Mouse (Mus musculus): ENCODE data around the gene Hkdc1. TPM values are rescaled to one million over a fixed set of nuclear protein-coding genes. Genes with fewer than 3 reads are reported as not detected.
"Not testable (repeated sequence)": the region's sequence is repeated elsewhere in the genome, so short reads cannot be mapped to it uniquely, and the experiment has no call there.

Gene Hkdc1
- polyA plus RNA-seq (2012; rRNA removed): 0.14 and 0.15 TPM in 2 replicates

- no peak for DNase-seq (ENCODE audit: low spot score)
These were observed at the start of gene Hkdc1 for GRCm38 (mm10) chr10:62422255-62422654. Gene Hkdc1 (minus strand): TSS chr10:62422491.

GRCm38 (mm10) chr10:62471105-62471504 is 48.8 kb upstream of the Hkdc1 start:
- no peak for DNase-seq (ENCODE audit: low spot score)

DNA sequence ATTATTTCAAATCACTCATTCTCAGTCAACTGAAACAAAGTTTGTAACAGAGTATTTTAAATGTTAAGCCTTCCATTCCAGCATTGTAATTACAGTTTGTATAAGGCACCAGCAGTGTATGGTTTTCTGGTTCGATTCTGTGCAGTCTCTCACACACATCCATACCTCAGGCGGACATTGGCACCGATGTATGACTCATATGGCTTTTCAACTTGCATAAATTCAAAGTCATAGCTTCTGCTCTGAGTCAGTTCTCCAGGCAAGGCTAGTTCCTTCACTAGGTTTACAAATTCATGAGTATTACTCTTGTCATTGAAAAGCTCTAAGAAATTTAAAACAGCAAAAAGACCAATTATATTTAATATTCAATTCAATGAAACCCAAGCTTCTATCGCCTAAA is 47.4 kb upstream of the Hkdc1 start:
- DNase-seq (ENCODE audit: low spot score): no peak

GRCm38 (mm10) chr10:62461321-62461720 is 39.0 kb upstream of the Hkdc1 start:
- DNase-seq (ENCODE audit: low spot score): no peak

DNA sequence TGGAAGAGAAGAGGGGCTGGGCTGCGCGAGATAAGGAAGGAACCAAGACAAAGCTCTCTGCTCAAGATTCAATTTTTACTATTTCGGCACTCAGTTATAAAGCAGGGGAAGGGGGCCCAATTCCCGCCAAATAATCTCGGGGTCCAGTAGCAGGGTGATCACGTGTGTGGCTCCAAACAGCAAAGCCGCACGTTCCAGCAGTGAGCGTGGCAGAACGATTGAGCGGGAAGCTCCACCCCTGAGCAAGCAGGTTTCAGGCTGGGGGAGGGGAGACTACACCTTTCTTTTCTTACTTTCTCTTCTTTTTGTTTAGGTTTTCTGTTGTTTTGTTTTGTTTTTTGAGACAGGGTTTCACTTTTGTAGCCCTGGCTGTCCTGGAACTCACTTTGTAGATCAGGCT is 29.7 kb upstream of the Hkdc1 start:
- DNase-seq (ENCODE audit: low spot score): not testable (repeated sequence)

GRCm38 (mm10) chr10:62450280-62450640 is 28.0 kb upstream of the Hkdc1 start:
- no peak for DNase-seq (ENCODE audit: low spot score)

GRCm38 (mm10) chr10:62449364-62450279 is 27.3 kb upstream of the Hkdc1 start, which contains the start of the genes 4930507D05Rik and Supv3l1:
Gene 4930507D05Rik (plus strand): TSS chr10:62449489.
Gene Supv3l1 (minus strand): TSS chr10:62449738.
- peak; percentile 97 for DNase-seq (ENCODE audit: low spot score)

- DNase-seq (ENCODE audit: low spot score): peak; percentile 13
These were observed 8.1 kb upstream of the Hkdc1 start for GRCm38 (mm10) chr10:62430427-62430826.

DNA sequence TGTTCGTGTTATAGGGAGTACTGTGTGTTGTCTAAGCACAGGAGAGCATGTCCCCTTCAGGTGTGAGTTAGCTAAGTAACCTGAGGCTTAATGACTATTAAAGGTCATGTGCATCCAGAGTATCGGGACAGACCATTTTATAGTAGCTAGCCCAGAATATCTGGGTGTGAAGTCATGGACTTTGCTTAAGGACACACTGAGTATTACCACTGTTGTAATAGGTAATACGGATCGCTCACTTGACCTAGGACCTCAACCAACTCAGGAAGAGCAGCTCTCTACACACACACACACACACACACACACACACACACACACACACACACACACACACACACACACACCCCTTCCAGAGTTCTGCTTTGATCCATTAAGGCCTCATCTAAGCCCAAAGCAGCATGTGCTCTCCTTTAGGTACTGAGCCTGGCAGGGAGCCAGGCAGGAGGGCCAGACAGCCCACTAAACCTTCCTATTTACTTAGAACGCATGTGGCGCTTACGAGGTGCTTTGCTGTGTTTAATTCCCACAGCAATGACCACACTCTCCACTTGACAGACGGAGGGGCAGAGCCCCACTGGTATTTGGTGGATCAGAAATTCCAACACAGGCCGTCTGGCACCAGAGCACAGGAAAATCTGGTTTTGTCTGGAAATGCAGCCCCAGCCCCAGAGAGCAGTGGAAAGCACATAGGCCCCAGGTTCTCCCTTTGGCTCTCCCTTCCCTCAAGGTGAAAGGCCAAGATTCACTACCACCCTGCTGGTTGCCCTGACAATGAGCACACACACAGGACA is 3.0 kb upstream of the Hkdc1 start:
- no peak for DNase-seq (ENCODE audit: low spot score)

DNA sequence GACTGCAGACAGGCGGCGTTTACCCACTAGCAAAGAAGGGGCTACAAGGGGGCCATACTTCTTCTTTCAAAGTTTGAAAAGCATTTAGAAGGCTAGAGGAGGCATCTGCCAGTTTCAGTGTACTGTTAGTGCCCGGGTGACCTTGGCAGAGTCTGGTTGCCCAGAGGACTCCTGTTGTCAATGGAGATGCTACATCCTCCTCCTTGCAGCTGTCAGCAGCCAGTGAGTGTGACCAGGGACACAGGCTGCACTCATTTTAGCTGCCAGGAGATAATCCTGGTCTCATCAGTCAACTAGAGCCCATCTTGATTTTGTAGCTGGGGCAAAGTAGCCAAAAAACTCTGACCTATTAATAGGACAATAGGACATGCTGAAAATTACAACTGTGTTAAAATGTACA is 1.2 kb downstream of the Hkdc1 start:
- no peak for DNase-seq (ENCODE audit: low spot score)

DNA sequence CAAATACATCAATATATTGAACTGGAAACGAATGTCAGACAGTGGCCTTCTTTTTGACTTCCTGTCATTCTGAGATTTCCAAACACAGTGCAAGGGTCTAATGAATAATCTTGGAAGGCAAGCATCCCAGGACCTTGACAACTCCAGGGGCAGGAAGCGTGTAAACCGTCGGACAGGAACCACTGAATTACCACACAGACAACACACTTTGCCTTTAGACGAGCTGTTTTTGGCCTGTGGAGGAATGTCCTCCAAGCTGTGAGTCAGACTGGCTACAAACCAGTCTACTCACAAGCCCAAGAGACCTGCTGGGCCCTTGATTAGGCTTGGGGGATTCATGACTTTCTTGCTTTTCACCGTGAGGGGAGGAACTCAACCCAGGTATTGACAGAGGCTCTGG is 1.9 kb downstream of the Hkdc1 start:
- no peak for DNase-seq (ENCODE audit: low spot score)

DNA sequence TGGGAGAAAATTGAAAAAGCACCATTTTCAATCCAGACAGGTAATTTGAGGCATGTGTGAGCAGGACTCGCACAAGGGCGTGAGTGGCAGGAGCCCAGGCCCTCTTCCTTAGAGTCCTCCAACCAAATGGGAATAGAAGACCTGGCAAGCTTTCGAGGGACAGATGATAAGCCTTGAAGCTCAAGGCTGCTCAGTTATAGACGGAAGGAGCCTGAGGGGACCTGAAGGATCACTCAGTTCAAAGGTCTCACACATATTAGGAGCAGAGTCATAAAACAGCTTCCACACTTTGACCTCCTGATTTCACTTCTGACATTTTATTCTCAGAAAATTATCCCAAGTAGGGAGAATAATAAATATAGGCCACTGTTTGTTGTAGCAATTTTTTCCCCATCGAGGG is 2.9 kb downstream of the Hkdc1 start:
- DNase-seq (ENCODE audit: low spot score): no peak

DNA sequence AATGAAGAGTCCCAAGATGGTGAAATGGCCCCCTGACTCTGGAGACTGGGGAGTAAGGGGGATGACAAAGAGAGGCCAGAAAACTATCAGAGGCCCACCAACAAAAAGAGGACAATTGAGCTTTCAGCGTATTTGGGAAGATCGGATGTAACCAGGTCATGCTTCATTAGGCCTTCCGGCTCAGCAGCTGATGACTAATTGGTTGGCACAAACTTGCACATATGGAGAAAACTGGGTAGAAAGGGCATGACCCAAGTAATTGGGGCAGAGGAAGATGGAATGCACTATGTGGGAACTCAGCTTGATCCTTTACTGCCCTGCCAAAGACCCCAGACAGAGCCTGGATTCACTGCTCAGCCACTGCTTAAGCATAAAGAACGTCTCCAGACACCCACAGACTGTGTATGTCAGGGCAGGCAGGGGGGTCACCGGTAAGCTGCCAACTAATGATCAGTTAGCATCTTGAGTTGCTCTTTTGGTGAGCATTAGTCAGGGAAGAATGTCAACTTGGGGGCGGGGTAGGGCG is 3.4 kb downstream of the Hkdc1 start:
- DNase-seq (ENCODE audit: low spot score): no peak

GRCm38 (mm10) chr10:62413606-62413982 is 8.7 kb downstream of the Hkdc1 start:
- DNase-seq (ENCODE audit: low spot score): no peak

- DNase-seq (ENCODE audit: low spot score): no peak
These were observed 9.2 kb downstream of the Hkdc1 start for GRCm38 (mm10) chr10:62412906-62413605.

- no peak for DNase-seq (ENCODE audit: low spot score)
These were observed 10.6 kb downstream of the Hkdc1 start for GRCm38 (mm10) chr10:62411431-62412410.

DNA sequence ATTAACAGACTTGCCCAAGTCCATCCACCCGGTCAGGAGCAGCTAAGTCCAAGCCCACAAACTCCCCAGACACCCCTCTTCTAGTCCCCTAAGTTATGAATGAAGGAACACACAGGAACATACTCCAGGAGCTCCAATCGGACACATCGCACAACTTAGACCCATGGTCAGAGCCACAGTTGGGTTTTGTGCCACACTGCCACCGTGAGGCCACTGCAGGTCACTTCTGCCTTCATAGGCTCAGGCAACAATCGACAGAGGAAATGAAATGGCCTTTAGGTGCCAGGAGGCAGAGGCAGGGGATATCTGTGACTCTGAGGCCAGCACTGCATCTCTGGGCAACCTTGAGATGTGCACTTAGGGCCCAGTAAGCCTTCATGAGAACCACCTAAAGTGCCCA is 11.3 kb downstream of the Hkdc1 start:
- DNase-seq (ENCODE audit: low spot score): no peak

- no peak for DNase-seq (ENCODE audit: low spot score)
These were observed 17.4 kb downstream of the Hkdc1 start for GRCm38 (mm10) chr10:62404901-62405300.

DNA sequence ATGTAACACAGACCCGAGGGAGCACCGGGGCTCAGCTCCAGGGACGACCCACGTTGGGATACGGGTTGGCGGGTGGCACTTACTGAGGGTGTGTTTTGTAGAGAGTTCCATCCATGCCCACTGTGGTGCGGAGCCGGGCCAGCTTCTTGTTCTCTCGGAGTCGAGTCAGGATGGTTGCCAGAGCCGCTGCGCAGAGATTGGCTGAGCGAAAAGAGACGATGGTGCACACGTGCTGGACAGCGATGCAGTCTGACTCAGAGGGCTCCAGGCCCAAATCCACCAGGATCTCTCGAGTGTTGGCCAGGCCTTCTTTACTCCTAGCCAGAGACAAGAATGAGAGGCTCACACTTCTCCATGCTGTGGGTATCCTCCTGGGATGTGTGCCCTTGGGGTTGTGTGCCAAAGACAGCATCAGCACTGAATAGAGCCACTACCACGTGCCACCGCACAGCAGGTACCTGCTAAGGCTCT is 20.6 kb downstream of the Hkdc1 start:
- no peak for DNase-seq (ENCODE audit: low spot score)

DNA sequence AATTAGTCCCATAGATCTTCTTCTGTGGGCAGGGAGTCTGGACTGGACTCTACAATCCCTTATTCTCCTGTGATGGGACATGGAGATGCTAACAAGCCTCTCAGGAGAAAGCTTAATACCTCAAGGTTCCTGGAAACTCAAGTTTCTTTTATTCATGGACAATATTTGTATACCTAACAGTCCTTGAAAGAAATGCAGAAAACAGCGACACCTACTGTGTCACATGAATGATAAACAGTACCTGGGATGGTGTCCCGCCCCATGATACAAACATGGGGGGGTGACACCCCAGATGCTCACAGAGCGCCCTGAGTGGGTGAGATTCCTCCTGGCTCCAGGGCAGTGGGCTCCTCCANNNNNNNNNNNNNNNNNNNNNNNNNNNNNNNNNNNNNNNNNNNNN is 39.3 kb downstream of the Hkdc1 start:
- no peak for DNase-seq (ENCODE audit: low spot score)

GRCm38 (mm10) chr10:62380936-62381335 is 41.4 kb downstream of the Hkdc1 start:
- no peak for DNase-seq (ENCODE audit: low spot score)
